In genomic region chr8:84832034-84832717, GRCm38 (mm10) we compare ENCODE assay signal across 1 mouse cellular context.
TF ChIP-seq lines count a peak whose summit lies in the region.

No protein-coding gene starts in this region.

TF ChIP-seq in CH12.LX, 34 proteins besides CTCF, POLR2A, EP300 and RAD21:
- TF ChIP-seq UBTF (IDR thresholded peaks at IDR 0.05; ENCODE audit: low read depth, low read length) (peak; percentile 95), USF2 (conservative IDR thresholded peaks at IDR 0.05; ENCODE audit: low read depth, low read length) (no peak), ZMIZ1 (IDR thresholded peaks at IDR 0.05; ENCODE audit: low read depth, low read length) (peak; percentile 89), CHD2 (IDR thresholded peaks at IDR 0.05; ENCODE audit: low read length) (peak; percentile 49), RCOR1 (conservative IDR thresholded peaks at IDR 0.05; ENCODE audit: low read depth, low read length) (peak; percentile 71; the same call in 1 of the 2 replicates), HCFC1 (IDR thresholded peaks at IDR 0.05; ENCODE audit: low read depth, low read length) (peak; percentile 79), ELF1 (IDR thresholded peaks at IDR 0.05; ENCODE audit: low read depth, low read length) (peak; percentile 62), MAZ (IDR thresholded peaks at IDR 0.05; ENCODE audit: low read depth, low read length) (peak; percentile 85), NRF1 (IDR thresholded peaks at IDR 0.05; ENCODE audit: low read depth, low read length) (peak; percentile 63), KAT2A (IDR thresholded peaks at IDR 0.05; ENCODE audit: insufficient replicate concordance, low read length) (0 out of 2 replicates have a peak, but pooled peaks have one; percentile 68), GABPA (IDR thresholded peaks at IDR 0.05; ENCODE audit: insufficient replicate concordance, low read depth, low read length) (no peak), TCF12 (IDR thresholded peaks at IDR 0.05; ENCODE audit: low read depth, low read length) (peak; percentile 98), MAFK (IDR thresholded peaks at IDR 0.05; ENCODE audit: insufficient replicate concordance, low read length) (0 out of 2 replicates have a peak, but pooled peaks have one; percentile 5), USF1 (IDR thresholded peaks at IDR 0.05; ENCODE audit: low read depth, low read length) (no peak), ZNF384 (IDR thresholded peaks at IDR 0.05; ENCODE audit: low read depth, low read length) (0 out of 2 replicates have a peak, but pooled peaks have one; percentile 38), MYC (IDR thresholded peaks at IDR 0.05; ENCODE audit: low read depth, low read length) (no peak; the same call in 1 of the 2 replicates), MAX (IDR thresholded peaks at IDR 0.05; ENCODE audit: low read length) (peak; percentile 82; the same call in 1 of the 2 replicates), ZKSCAN1 (IDR thresholded peaks at IDR 0.05; ENCODE audit: borderline replicate concordance, low read depth, low read length) (no peak), IRF4 (IDR thresholded peaks at IDR 0.05; ENCODE audit: low read depth, low read length) (peak; percentile 46; the same call in 1 of the 2 replicates), NELFE (IDR thresholded peaks at IDR 0.05; ENCODE audit: low read depth, low read length) (peak; percentile 94), TBP (conservative IDR thresholded peaks at IDR 0.05; ENCODE audit: low read depth, low read length) (peak; percentile 73), BHLHE40 (IDR thresholded peaks at IDR 0.05; ENCODE audit: low read depth, low read length) (0 out of 2 replicates have a peak, but pooled peaks have one; percentile 5), MXI1 (IDR thresholded peaks at IDR 0.05; ENCODE audit: low read depth, low read length) (peak; percentile 82; the same call in 1 of the 2 replicates), POLR2AphosphoS2 (IDR thresholded peaks at IDR 0.05; ENCODE audit: low read depth, low read length) (0 out of 2 replicates have a peak, but pooled peaks have one; percentile 47), ZC3H11A (IDR thresholded peaks at IDR 0.05; ENCODE audit: low read depth, low read length) (no peak), ETS1 (conservative IDR thresholded peaks at IDR 0.05; ENCODE audit: low read depth, low read length) (peak; percentile 34; the same call in 1 of the 2 replicates), JUND (conservative IDR thresholded peaks at IDR 0.05; ENCODE audit: low read depth, low read length) (no peak), SIN3A (IDR thresholded peaks at IDR 0.05; ENCODE audit: low read length) (peak; percentile 42; the same call in 1 of the 2 replicates), MEF2A (IDR thresholded peaks at IDR 0.05; ENCODE audit: borderline replicate concordance, low read depth, low read length) (peak; percentile 66; the same call in 1 of the 2 replicates)
